Mouse (Mus musculus) lung, postnatal 0 days (tissue): ENCODE measurements around the gene Mtf1. TPM values are rescaled to one million over a fixed set of nuclear protein-coding genes. Genes with fewer than 3 reads are reported as not detected.

Experiments
- ATAC-seq: fragments of 200-750 bp; cut with Nextera tagmentation; 2 replicates; pipeline ENCODE4 v1.8.0; 2017; ENCODE audit warnings: moderate library complexity
- DNase-seq: peaks from one replicate; pipeline ENCODE4 v3.0.0-alpha.2; 2016; ENCODE audit warnings: low spot score
- H3K27ac ChIP-seq: fragments of 300-500 bp; sonication (generic); 2 replicates; pipeline ENCODE4 v1.5.1; 2014; ENCODE audit warnings: antibody characterized with exemption, mild to moderate bottlenecking, low read length, mixed read lengths
- H3K27me3 ChIP-seq: fragments of 300-500 bp; sonication (generic); replicated peaks from 2 replicates; pipeline ENCODE4 v1.6.1; 2014; ENCODE audit warnings: low read length, mixed read lengths; ENCODE audit not compliant: insufficient read depth
- H3K36me3 ChIP-seq: fragments of 300-500 bp; sonication (generic); 2 replicates; pipeline ENCODE4 v1.6.1; 2014; ENCODE audit warnings: low read length, mixed read lengths; ENCODE audit not compliant: insufficient read depth
- H3K4me1 ChIP-seq: fragments of 300-500 bp; sonication (generic); 2 replicates; pipeline ENCODE4 v1.6.1; 2014; ENCODE audit warnings: antibody characterized with exemption, low read depth, low read length, mixed read lengths; ENCODE audit not compliant: insufficient read depth
- H3K4me2 ChIP-seq: fragments of 300-500 bp; sonication (generic); replicated peaks from 2 replicates; pipeline ENCODE4 v1.6.1; 2014; ENCODE audit warnings: low read depth, mild to moderate bottlenecking, low read length, moderate library complexity, mixed read lengths
- H3K4me3 ChIP-seq: fragments of 300-500 bp; sonication (generic); 2 replicates; pipeline ENCODE4 v1.5.1; 2014; ENCODE audit warnings: low read depth, low read length
- H3K9ac ChIP-seq: fragments of 300-500 bp; sonication (generic); replicated peaks from 2 replicates; pipeline ENCODE4 v1.6.1; 2014; ENCODE audit warnings: low read depth, mild to moderate bottlenecking
- H3K9me3 ChIP-seq: fragments of 300-500 bp; sonication (generic); 2 replicates; pipeline ENCODE4 v1.6.1; 2016; ENCODE audit warnings: low read length, mixed read lengths
- CTCF ChIP-seq: IDR thresholded peaks from 2 replicates; pipeline ENCODE4 v1.5.1; 2016; ENCODE audit warnings: antibody characterized with exemption, mild to moderate bottlenecking
- EP300 ChIP-seq: IDR thresholded peaks from 2 replicates; pipeline ENCODE4 v1.6.1; 2016; ENCODE audit warnings: antibody characterized with exemption, mild to moderate bottlenecking, control low read depth
- WGBS: fragments of 180-500 bp; shearing (Covaris S2); extraction: QIAGEN DNeasy Blood & Tissue Kit; methylation state at CpG from one replicate; pipeline ENCODE4 v1.1.7; 2014; 5-methylcytosine and 5-hydroxymethylcytosine counted together
- polyA plus RNA-seq: library from polyadenylated mRNA; unstranded; fragments of >200 nt; fragmentation: Nextera tagmentation; extraction: Ambion mirVana; gene quantifications from 2 replicates; pipeline ENCODE4 v1.2.1, GENCODE M21; 2015

Gene Mtf1
- polyA plus RNA-seq = 9.3 and 10.8 TPM in 2 replicates

DNA sequence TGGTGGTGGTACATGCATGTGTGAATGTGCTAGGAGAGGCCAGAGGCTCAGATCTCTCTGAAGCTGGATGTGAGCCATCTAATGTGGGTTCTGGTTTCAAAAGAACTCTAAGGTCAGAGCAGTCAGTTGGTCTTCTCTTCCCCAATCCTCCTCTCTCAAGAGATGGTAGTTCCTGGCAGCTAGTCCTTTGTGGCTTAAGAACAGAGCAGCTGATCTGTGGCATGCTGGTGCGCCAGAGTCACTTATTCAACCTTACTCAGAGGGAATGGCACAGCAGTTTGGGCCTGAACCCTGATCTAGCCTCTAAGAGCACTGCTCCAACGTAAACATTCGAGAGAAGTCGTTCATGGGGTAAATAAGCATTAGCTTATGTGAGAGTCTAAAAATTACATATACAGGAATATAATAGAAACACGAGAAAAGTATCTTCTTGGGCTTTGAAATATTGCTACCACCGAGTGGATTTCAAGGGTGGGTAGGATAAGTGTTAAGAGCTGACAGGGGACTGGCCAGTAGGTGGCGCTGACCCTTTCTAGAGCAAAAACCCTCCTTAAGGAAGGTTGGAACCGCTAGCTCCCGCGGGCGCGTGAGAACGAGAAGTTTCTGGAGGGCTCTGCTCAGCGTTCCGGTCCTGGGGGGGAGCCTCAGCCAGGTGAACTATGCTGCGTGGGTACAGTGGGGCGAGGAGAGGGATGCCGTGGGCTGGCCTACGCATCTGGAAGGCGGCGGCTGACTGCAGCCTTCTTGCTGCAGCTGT lies at the start of gene Mtf1:
TSS of gene Mtf1 (plus strand) at position 553 of the 757 bp plus-strand sequence.
- ATAC-seq = peak; percentile 85
- Histone ChIP-seq H3K4me3 (peak within 1 kb of the TSS; percentile 91), H3K36me3 (peaks cover 26% of the 10 kb centered on the region), H3K9ac (peak within 1 kb of the TSS; percentile 78), H3K9me3 (no peaks in the 10 kb centered on the region), H3K4me2 (peak within 1 kb of the TSS; percentile 91), H3K4me1 (peaks cover 7% of the 10 kb centered on the region), H3K27me3 (no peaks in the 10 kb centered on the region), H3K27ac (peak within 1 kb of the TSS; percentile 92)
- WGBS = 3% methylated on average over 21 of the region's 21 CpGs
- TF ChIP-seq EP300 (no peak), CTCF (peak; percentile 84)
- peak; percentile 92 for DNase-seq

DNA sequence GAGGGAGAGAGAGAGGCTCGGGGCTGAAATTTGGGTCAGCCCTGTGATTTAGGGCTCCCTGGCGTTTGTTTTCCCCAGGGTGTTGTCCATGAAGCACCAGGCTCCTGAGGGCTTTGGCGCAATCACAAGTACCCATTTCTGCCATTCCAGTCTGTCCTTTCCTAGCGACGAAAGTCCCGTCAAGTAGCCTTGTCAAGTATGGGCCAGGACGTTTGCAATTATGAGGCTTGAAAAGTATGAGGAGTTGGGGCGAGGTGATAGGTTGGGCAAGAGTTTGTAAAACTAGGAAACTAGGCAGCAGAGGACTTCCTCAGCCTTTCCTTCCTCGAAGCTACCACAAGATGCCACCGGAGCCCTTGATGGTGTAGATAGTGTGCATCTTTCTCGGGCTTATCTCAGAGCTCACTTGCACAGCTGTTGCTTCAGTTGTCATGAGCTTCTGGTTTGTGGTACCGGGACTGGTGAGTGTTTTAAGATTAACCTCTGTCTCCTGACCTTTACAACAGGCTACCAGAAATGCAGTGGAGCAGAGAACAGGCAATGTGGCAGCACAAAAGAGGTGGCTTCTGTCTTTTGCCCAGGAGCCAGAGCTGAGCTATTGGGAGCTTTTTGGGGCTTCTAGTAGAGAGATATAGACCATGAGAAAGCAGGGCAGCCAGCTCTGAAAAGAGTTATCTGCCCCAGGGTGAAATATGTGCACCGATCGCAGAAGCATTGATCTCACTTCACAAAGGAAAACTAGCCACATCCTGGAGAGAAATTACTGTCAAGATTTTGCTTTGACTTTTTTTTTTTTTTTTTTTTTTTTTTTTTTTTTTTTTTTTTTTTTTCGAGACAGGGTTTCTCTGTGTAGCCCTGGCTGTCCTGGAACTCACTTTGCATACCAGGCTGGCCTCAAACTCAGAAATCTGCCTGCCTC lies 49.4 kb upstream of the Mtf1 start:
- peak overlapping the region; percentile 92 for H3K4me2 ChIP-seq
- peaks cover 8% of the 10 kb centered on the region for H3K4me1 ChIP-seq
- 14% methylated on average over 15 of the region's 15 CpGs for WGBS
- peak; percentile 42 for TF ChIP-seq CTCF
- peak; percentile 76 for TF ChIP-seq EP300
- H3K4me3 ChIP-seq = peak overlapping the region; percentile 82
- ATAC-seq (peak; percentile 77), DNase-seq (peak; percentile 94)
- no peaks in the 10 kb centered on the region for H3K9me3 ChIP-seq
- H3K27ac ChIP-seq = peak overlapping the region; percentile 94
- no peaks in the 10 kb centered on the region for H3K27me3 ChIP-seq
- no peaks in the 10 kb centered on the region for H3K36me3 ChIP-seq
- peak overlapping the region; percentile 78 for H3K9ac ChIP-seq

DNA sequence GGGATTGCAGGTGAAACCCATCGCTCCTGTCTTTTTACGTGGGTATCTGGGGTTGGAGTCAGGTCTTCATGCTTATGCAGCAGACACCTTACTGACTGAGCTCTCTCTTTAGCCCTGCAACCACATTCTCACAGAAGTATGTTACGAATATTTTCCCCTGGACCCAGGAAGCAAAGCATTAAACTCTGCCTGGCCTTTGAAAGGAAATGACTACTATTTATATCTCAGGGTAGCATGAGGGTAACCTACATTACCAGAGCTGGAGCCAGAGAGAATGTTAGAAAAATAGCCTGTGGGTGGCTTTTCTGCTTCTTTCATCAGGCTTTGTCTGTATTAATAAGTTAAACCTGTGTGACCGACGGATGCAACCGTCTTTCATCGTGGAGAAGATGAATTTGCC lies 46.4 kb upstream of the Mtf1 start:
- ATAC-seq = no peak
- H3K4me2 ChIP-seq = no peak overlapping the region
- WGBS = 39% methylated on average over 7 of the region's 7 CpGs

DNA sequence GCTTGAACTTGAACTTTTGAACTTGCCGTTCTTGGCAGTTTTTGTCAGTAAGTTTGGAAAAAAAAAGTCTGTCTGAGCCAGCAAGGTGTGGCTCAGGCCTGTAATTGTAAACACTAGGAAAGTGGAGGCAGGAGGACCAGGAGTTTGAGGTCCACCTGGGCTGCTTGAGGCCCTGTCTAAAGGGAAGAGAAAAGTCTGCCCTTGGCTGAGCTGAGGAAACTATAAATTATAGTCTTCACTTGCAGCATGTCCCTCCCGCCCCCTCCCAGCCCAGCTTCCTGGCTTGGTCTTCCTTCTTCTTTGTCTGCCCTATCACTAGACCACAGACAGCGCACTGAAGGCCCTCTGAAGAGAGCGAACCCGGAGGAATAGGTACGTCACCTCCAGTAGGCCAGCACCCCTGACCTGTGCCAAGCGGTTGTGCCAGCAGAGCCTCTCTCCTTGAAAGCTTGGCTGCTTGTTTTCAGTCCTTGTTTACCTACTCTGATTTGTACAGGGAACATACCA lies 42.5 kb upstream of the Mtf1 start:
- Histone ChIP-seq H3K4me3 (no peak overlapping the region), H3K9ac (no peak overlapping the region), H3K4me1 (peaks cover 2% of the 10 kb centered on the region), H3K4me2 (no peak overlapping the region), H3K27ac (peak overlapping the region; percentile 72), H3K9me3 (no peaks in the 10 kb centered on the region), H3K27me3 (no peaks in the 10 kb centered on the region), H3K36me3 (no peaks in the 10 kb centered on the region)
- 31% methylated on average over 7 of the region's 7 CpGs for WGBS
- DNase-seq = peak; percentile 40
- ATAC-seq = peak; percentile 75
- no peak for TF ChIP-seq EP300
- no peak for TF ChIP-seq CTCF

More for the DNA sequence above, 46.4 kb upstream of the Mtf1 start:
- Histone ChIP-seq H3K9me3 (no peaks in the 10 kb centered on the region), H3K27ac (0 out of 2 replicates have a peak overlapping the region, but pooled peaks have one; percentile 32), H3K4me3 (no peak overlapping the region), H3K36me3 (no peaks in the 10 kb centered on the region), H3K27me3 (no peaks in the 10 kb centered on the region), H3K4me1 (peaks cover 8% of the 10 kb centered on the region), H3K9ac (no peak overlapping the region)
- TF ChIP-seq EP300 (no peak), CTCF (no peak)
- no peak for DNase-seq

DNA sequence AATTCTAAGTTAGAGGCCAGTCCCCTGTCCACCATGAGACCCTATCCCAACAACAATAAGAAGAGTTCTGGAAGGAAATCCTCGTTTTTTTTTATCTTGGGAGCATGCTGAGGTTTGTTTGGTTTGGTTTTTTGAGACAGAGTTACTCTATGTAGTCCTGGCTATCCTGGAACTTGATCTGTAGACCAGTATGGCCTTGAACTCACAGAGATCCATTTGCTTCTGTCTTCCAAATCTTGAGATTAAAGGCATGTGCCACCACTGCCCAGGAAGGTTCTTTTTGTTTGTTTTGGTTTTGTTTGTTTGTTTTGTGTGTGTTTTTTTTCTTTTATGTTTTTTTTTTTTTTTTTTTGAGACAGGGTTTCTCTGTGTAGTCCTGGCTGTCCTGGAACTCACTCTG lies 40.7 kb upstream of the Mtf1 start:
- TF ChIP-seq CTCF (no peak), EP300 (no peak)
- Histone ChIP-seq H3K9ac (no peak overlapping the region), H3K27me3 (no peaks in the 10 kb centered on the region), H3K27ac (no peak overlapping the region), H3K4me1 (peaks cover 4% of the 10 kb centered on the region; the same call in 1 of the 2 replicates), H3K9me3 (no peaks in the 10 kb centered on the region), H3K4me2 (no peak overlapping the region), H3K4me3 (no peak overlapping the region), H3K36me3 (no peaks in the 10 kb centered on the region)
- WGBS = 44% methylated on average over 1 of the region's 1 CpGs
- DNase-seq (no peak), ATAC-seq (no peak)

DNA sequence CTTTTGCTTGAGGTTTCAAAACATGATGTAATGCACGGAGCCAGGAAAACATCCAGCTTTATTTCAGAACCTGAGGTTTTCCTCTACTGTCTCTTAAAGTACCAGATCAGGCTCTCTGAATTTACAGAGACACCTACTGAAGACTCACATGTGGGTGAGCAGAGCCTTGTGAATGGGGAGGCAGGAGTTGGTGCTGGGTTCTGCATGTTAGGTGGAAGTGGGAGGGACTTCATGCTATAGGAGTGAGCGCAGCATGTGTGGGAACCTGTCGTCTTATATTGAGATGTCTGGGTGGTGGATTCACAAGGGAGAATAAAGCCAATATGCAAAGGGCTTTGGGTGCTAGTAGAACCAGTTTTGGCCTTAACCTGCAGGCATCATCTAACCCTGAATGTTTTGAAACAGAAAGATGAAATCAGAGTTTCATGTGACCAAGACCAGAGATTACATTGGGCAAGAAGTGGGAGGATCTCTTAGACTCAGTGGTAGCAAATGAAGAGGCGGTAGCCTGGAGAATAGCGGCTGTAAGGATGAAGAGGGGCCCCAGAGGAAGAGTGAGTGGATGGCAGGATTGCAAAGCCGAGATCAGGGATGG lies 38.9 kb upstream of the Mtf1 start:
- no peak overlapping the region for H3K27ac ChIP-seq
- TF ChIP-seq CTCF = no peak
- TF ChIP-seq EP300 = no peak
- ATAC-seq (no peak), DNase-seq (no peak)
- H3K36me3 ChIP-seq = no peaks in the 10 kb centered on the region
- H3K4me2 ChIP-seq = no peak overlapping the region
- H3K4me3 ChIP-seq = no peak overlapping the region
- H3K27me3 ChIP-seq = no peaks in the 10 kb centered on the region
- no peak overlapping the region for H3K9ac ChIP-seq
- peaks cover 11% of the 10 kb centered on the region; the same call in 1 of the 2 replicates for H3K4me1 ChIP-seq
- 82% methylated on average over 6 of the region's 6 CpGs for WGBS
- H3K9me3 ChIP-seq = no peaks in the 10 kb centered on the region
